Mouse (Mus musculus): ENCODE results near the gene Map1s. TPM values are rescaled to one million over a fixed set of nuclear protein-coding genes. Genes with fewer than 3 reads are reported as not detected.
"Not testable (repeated sequence)": the region's sequence is repeated elsewhere in the genome, so short reads cannot be mapped to it uniquely, and the experiment has no call there.

Gene Map1s
- polyA plus RNA-seq, 2 experiments: 9.3 to 11.5 TPM

DNA sequence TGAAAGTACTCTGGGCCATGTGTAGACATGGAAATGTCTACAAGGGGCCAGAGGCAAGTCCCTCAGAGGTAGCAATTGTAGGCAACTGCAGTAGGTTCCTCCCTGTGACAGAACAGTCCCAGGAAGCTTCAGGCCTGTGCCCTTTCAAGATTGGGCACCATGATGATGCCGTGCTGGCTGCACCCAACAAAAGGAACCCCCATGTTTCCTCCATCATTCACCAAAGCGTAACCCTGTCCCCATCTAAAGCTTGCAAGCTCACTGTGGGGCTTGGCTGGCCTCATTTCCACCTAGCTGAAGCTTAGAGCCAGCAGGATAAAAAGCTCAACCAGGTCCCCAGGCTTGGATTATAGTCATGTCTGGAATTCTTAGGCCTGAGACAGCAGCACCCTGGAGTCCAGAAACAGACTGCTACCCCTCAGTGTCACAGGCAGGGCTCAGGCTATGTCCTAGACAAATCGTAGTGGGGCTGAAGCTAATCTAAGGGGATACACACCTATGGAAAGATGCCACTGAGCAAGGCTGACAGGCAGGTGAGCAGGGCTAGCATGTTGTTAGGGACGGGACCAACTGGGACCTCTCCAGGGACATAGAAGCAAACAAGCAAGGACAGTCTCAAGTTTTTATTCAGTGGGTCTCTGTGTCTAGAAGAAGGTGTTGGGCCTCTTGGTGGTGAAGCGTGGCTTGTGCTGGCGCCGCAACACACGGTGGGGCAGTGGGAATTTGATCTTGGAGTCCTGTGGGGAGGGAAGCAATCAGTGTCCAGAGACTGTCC, 10.8 kb upstream of the Map1s start:
- TF ChIP-seq CTCF (IDR thresholded peaks at IDR 0.05; ENCODE audit: low read depth): no peak
- no peak for TF ChIP-seq EP300 (IDR thresholded peaks at IDR 0.05; ENCODE audit: low read depth)
- H3K27me3 ChIP-seq (ENCODE audit: control insufficient read depth, insufficient read depth, low read length): peaks cover 34% of the 10 kb centered on the region
- no peak overlapping the region for H3K4me2 ChIP-seq (ENCODE audit: low read depth)
- H3K27ac ChIP-seq: no peak overlapping the region
- WGBS (ENCODE audit: insufficient replicate concordance): 86% methylated on average over 8 of the region's 8 CpGs
- DNase-seq (ENCODE audit: low read depth in 3 of 3, low spot score in 3 of 3) (no peak), ATAC-seq (ENCODE audit: insufficient read depth) (no peak)
- no peak overlapping the region for H3K4me3 ChIP-seq (ENCODE audit: insufficient read depth in 1 of 2, low read depth in 2 of 2, low read length in 2 of 2)
- H3K9me3 ChIP-seq (ENCODE audit: control insufficient read depth, low read length): no peaks in the 10 kb centered on the region
- no peak overlapping the region for H3K9ac ChIP-seq (replicated peaks)
- peaks cover 27% of the 10 kb centered on the region for H3K36me3 ChIP-seq (replicated peaks; ENCODE audit: control insufficient read depth, insufficient read depth, low read depth)
- H3K4me1 ChIP-seq (replicated peaks; ENCODE audit: control insufficient read depth in 2 of 2, insufficient read depth in 2 of 2, low read length in 1 of 2): peaks cover 0 to 3% of the 10 kb centered on the region in 2 experiments; a peak in 1 of 4 replicates

DNA sequence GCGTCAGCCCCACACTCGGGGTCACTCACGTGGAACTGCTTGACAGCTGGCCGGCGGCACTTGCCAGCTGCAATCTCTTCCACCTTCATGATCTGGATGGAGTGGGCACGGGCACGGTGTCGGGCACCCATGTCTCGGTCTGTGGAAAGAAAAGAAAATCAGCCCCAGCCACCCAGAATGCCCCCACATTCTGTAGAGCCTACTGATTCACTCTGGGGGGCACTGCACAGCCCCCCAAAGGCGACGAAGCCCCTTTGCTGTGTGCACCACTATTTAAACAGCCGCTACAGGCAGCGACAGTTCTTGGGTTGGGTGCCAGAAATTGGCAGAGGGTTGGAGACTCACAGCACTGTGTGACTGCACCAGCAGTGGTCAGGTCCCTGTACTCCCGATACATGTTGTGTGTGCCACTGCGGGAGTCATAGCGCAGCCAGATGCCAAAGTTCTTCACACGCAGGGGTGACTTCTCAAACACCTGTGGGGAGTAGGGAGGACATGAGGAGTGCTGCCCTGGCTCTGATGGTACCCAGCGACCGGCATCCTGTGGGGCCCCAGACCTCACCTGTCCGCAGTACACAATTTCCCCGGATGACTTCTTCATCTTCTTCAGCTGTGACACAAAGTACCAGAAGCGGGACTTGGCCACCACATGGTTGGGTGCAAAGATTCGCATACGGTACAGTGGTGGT, 10.0 kb upstream of the Map1s start:
- not testable (repeated sequence) for DNase-seq (ENCODE audit: low read depth in 3 of 3, low spot score in 3 of 3); H3K4me1 ChIP-seq (replicated peaks; ENCODE audit: control insufficient read depth in 2 of 2, insufficient read depth in 2 of 2, low read length in 1 of 2); H3K27ac ChIP-seq; H3K9me3 ChIP-seq (ENCODE audit: control insufficient read depth, low read length); ATAC-seq (ENCODE audit: insufficient read depth)
- Histone ChIP-seq H3K9ac (replicated peaks) (peak overlapping the region; percentile 91), H3K4me3 (ENCODE audit: insufficient read depth in 1 of 2, low read depth in 2 of 2, low read length in 2 of 2) (peak overlapping the region; percentile 86 to 91), H3K4me2 (ENCODE audit: low read depth) (peak overlapping the region; percentile 96), H3K36me3 (replicated peaks; ENCODE audit: control insufficient read depth, insufficient read depth, low read depth) (peaks cover 27% of the 10 kb centered on the region), H3K27me3 (ENCODE audit: control insufficient read depth, insufficient read depth, low read length) (peaks cover 28% of the 10 kb centered on the region)
- WGBS (ENCODE audit: insufficient replicate concordance): 73% methylated on average over 24 of the region's 24 CpGs

DNA sequence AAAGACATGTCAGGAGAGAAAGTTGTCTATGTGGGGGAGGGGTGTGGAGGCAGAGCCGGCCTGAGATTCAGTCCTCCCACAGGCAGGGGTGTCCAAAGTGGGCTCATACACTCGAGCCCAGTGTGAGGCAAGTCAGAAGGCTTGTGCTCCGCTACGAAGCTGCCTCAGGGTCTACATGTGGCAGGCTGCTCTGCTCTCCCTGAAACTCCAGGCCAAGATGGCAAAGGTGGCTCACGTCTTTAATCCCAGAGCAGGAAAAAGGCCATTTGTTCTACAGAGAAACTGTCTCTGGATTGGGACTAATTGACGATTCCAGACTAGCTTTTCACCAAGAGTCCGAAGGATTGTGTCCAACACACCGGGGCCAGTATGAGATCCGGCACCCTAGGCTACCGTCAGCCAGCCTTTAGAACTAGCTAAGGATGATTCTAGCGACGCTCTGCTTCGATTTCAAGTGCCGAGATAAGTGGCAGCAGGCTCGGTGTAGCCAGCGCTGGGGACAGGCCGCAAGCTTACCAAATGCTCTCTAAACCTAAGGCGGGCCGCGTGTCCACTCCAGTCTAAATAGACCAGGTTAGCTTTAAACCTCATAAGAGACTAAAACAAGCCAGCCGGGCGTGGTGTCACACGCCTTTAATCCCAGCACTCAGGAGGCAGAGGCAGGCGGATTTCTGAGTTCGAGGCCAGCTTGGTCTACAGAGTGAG, 9.3 kb upstream of the Map1s start:
- Histone ChIP-seq H3K4me1 (replicated peaks; ENCODE audit: control insufficient read depth in 2 of 2, insufficient read depth in 2 of 2, low read length in 1 of 2) (peaks cover 0 to 3% of the 10 kb centered on the region in 2 experiments; a peak in 1 of 4 replicates), H3K9me3 (ENCODE audit: control insufficient read depth, low read length) (no peaks in the 10 kb centered on the region), H3K4me3 (ENCODE audit: insufficient read depth in 1 of 2, low read depth in 2 of 2, low read length in 2 of 2) (peak overlapping the region; percentile 86 to 91), H3K27ac (peak overlapping the region; percentile 51), H3K4me2 (ENCODE audit: low read depth) (peak overlapping the region; percentile 96), H3K36me3 (replicated peaks; ENCODE audit: control insufficient read depth, insufficient read depth, low read depth) (peaks cover 27% of the 10 kb centered on the region), H3K27me3 (ENCODE audit: control insufficient read depth, insufficient read depth, low read length) (peaks cover 20% of the 10 kb centered on the region), H3K9ac (replicated peaks) (peak overlapping the region; percentile 91)
- TF ChIP-seq EP300 (IDR thresholded peaks at IDR 0.05; ENCODE audit: low read depth) (no peak), CTCF (IDR thresholded peaks at IDR 0.05; ENCODE audit: low read depth) (no peak)
- DNase-seq (ENCODE audit: low read depth in 3 of 3, low spot score in 3 of 3) (no peak), ATAC-seq (ENCODE audit: insufficient read depth) (no peak)
- under 1% methylated on average over 25 of the region's 25 CpGs for WGBS (ENCODE audit: insufficient replicate concordance)

- H3K36me3 ChIP-seq (replicated peaks; ENCODE audit: control insufficient read depth, insufficient read depth, low read depth): peaks cover 27% of the 10 kb centered on the region
- under 1% methylated on average over 60 of the region's 60 CpGs for WGBS (ENCODE audit: insufficient replicate concordance)
- H3K4me1 ChIP-seq (replicated peaks; ENCODE audit: control insufficient read depth in 2 of 2, insufficient read depth in 2 of 2, low read length in 1 of 2): peaks cover 0 to 3% of the 10 kb centered on the region in 2 experiments; a peak in 1 of 4 replicates
- peak within 1 kb of the TSS; percentile 97 for H3K4me2 ChIP-seq (ENCODE audit: low read depth)
- ATAC-seq (ENCODE audit: insufficient read depth) (peak; percentile 94), DNase-seq (ENCODE audit: low read depth in 3 of 3, low spot score in 3 of 3) (peak; percentile 99)
- peak within 1 kb of the TSS; percentile 91 for H3K9ac ChIP-seq (replicated peaks)
- no peak for TF ChIP-seq EP300 (IDR thresholded peaks at IDR 0.05; ENCODE audit: low read depth)
- TF ChIP-seq CTCF (IDR thresholded peaks at IDR 0.05; ENCODE audit: low read depth): peak; percentile 45
- H3K9me3 ChIP-seq (ENCODE audit: control insufficient read depth, low read length): no peaks in the 10 kb centered on the region
- peak within 1 kb of the TSS; percentile 86 for H3K27ac ChIP-seq
- peak within 1 kb of the TSS; percentile 86 to 91 for H3K4me3 ChIP-seq (ENCODE audit: insufficient read depth in 1 of 2, low read depth in 2 of 2, low read length in 2 of 2)
- H3K27me3 ChIP-seq (ENCODE audit: control insufficient read depth, insufficient read depth, low read length): peaks cover 13% of the 10 kb centered on the region
Observed at GRCm38 (mm10) chr8:70897021-70897680, 8.6 kb upstream of the Map1s start, which contains the start of gene Rpl18a. Gene Rpl18a (minus strand): TSS chr8:70897412.

All from liver, embryonic 14.5 days (tissue).